8 mouse cellular contexts compared by ENCODE assay signal in the genomic region with DNA sequence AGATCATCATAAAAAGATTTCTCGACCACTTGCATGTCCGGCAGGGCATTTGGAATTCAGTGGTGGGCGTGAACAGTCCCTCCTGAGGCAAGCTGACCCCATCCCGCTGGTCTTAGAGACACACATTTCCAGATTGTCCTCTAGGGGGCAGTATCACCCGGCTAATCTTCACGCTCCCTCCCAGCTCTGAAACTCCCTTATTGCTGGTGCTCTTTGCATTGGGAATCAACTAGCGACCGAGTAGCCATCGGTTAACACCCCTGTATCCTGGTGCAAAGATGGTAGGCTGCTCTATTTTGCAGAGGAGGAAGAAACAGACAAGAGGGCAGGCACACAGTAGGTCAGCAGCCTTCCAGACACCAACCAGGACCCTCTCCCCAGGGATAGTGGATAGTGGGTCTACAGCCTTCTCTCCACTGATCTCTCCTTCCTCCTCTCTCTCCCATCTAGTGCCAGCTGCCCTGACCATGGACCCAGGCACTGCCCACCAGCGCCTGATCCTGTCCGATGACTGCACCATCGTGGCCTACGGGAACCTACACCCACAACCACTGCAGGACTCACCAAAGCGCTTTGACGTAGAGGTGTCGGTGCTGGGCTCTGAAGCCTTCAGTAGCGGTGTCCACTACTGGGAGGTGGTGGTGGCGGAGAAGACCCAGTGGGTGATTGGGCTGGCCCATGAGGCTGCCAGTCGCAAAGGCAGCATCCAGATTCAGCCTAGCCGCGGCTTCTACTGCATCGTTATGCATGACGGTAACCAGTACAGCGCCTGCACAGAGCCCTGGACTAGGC. TPM values are rescaled to one million over a fixed set of nuclear protein-coding genes. Genes with fewer than 3 reads are reported as not detected.
DNase-seq lines count a peak whose midpoint lies in the region; ATAC-seq and TF ChIP-seq lines count a peak whose summit lies in the region.

No protein-coding gene starts in this region.

- H3K4me1 ChIP-seq in spleen, adult 2 months (ENCODE audit: control insufficient read depth, insufficient read depth, insufficient read length), result no peaks in the 10 kb centered on the region
- H3K4me1 ChIP-seq in kidney, postnatal 0 days (replicated peaks; ENCODE audit: insufficient read depth, low read length), result peaks cover 9% of the 10 kb centered on the region

- no peak overlapping the region for H3K27ac ChIP-seq in spleen, adult 2 months (ENCODE audit: insufficient read depth, low read length)
- no peak overlapping the region for H3K27ac ChIP-seq in kidney, postnatal 0 days

- no peaks in the 10 kb centered on the region for H3K27me3 ChIP-seq in spleen, adult 2 months (ENCODE audit: control insufficient read depth, insufficient read depth, low read length)
- no peaks in the 10 kb centered on the region for H3K27me3 ChIP-seq in kidney, postnatal 0 days (ENCODE audit: insufficient read depth, low read length)

- H3K9me3 ChIP-seq in kidney, postnatal 0 days (replicated peaks; ENCODE audit: low read length), result no peaks in the 10 kb centered on the region

- DNase-seq in adrenal gland, postnatal 10 days, result peak; percentile 55
- no peak for DNase-seq in adrenal gland, postnatal 4 days (ENCODE audit: low spot score in 2 of 2)
- peak in 1 of 2 experiments; percentile 11 for DNase-seq in spleen, adult 2 months (ENCODE audit: low read depth in 1 of 2, low spot score in 2 of 2)
- no peak for DNase-seq in spleen, postnatal 36 days (ENCODE audit: low spot score in 2 of 2)
- DNase-seq in embryo, embryonic 10.5 days (ENCODE audit: low spot score), result peak; percentile 88
- DNase-seq in kidney, postnatal 0 days (ENCODE audit: low spot score), result peak; percentile 87
- peak; percentile 66 for DNase-seq in lung, postnatal 36 days
- DNase-seq in thymus, postnatal 25 days, result peak; percentile 25

- no peak overlapping the region for H3K4me3 ChIP-seq in spleen, adult 2 months (ENCODE audit: extremely low read depth, insufficient read depth, insufficient read length)
- no peak overlapping the region for H3K4me3 ChIP-seq in kidney, postnatal 0 days (replicated peaks; ENCODE audit: low read depth, low read length)

- no peak overlapping the region for H3K4me2 ChIP-seq in kidney, postnatal 0 days (ENCODE audit: low read length)

- no peaks in the 10 kb centered on the region for H3K36me3 ChIP-seq in spleen, adult 2 months (ENCODE audit: control insufficient read depth, insufficient read depth, low read length)
- H3K36me3 ChIP-seq in kidney, postnatal 0 days (ENCODE audit: insufficient read depth, low read length), result no peaks in the 10 kb centered on the region

- 67% methylated on average over 24 of the region's 24 CpGs for WGBS in spleen, adult 2 months
- WGBS in kidney, postnatal 0 days, result 65% methylated on average over 24 of the region's 24 CpGs

- no peak overlapping the region for H3K9ac ChIP-seq in kidney, postnatal 0 days (ENCODE audit: low read depth, low read length)

- no peak for TF ChIP-seq POLR2A in spleen, adult 2 months (IDR thresholded peaks at IDR 0.05; ENCODE audit: low read depth, low read length)

- peak; percentile 53; the same call in 1 of the 2 replicates for TF ChIP-seq CTCF in spleen, adult 2 months (IDR thresholded peaks at IDR 0.05; ENCODE audit: extremely low read depth, insufficient read depth, insufficient read length, insufficient replicate concordance)
- peak; percentile 82 for TF ChIP-seq CTCF in kidney, postnatal 0 days (IDR thresholded peaks at IDR 0.05; ENCODE audit: low read depth)

- ATAC-seq in kidney, postnatal 0 days (replicated peaks; ENCODE audit: low FRiP score, low read depth), result no peak

RNA-seq across cellular contexts. Expression of gene Trim62, which starts 25.4 kb away (rescaled TPM):
- 10 to 100 TPM; 10.6 to 11.5 TPM for total RNA-seq in adrenal gland, postnatal 10 days (2021)
- 10 to 100 TPM; 29.8 to 34.8 TPM for total RNA-seq in adrenal gland, postnatal 4 days (2021)
- polyA plus RNA-seq in spleen, adult 2 months (2012; rRNA removed), result 3.9 and 5.6 TPM in 2 replicates
- 5.4 and 6.2 TPM in 2 replicates for polyA plus RNA-seq in kidney, postnatal 0 days (2015; fragmentation: Nextera tagmentation; extraction: Ambion mirVana)

RNA-seq across cellular contexts. Expression of gene Azin2, which starts 53.5 kb away (rescaled TPM):
- 10 to 100 TPM; 32.5 to 32.9 TPM for total RNA-seq in adrenal gland, postnatal 10 days (2021)
- 10 to 100 TPM; 54.8 to 61.1 TPM for total RNA-seq in adrenal gland, postnatal 4 days (2021)
- polyA plus RNA-seq in spleen, adult 2 months (2012; rRNA removed), result 5.3 and 6.4 TPM in 2 replicates
- polyA plus RNA-seq in kidney, postnatal 0 days (2015; fragmentation: Nextera tagmentation; extraction: Ambion mirVana), result 21.5 and 23.0 TPM in 2 replicates

Comparison
In these comparisons a context has a peak if more than half of its experiments do, and no peak if none do; other contexts are left out.
1. DNase-seq: peak in adrenal gland, postnatal 10 days (single experiment), embryo, embryonic 10.5 days (single experiment), kidney, postnatal 0 days (single experiment), lung, postnatal 36 days (single experiment) and thymus, postnatal 25 days (single experiment); none in adrenal gland, postnatal 4 days (0 of 2) and spleen, postnatal 36 days (0 of 2).